Mouse (Mus musculus): ENCODE results near the gene Ldhc. TPM values are rescaled to one million over a fixed set of nuclear protein-coding genes. Genes with fewer than 3 reads are reported as not detected.

Gene Ldhc
- polyA plus RNA-seq, 1 experiment from 2014 or later: not detected

- Histone ChIP-seq H3K9ac (ENCODE audit: low read length) (peak overlapping the region; percentile 98), H3K36me3 (ENCODE audit: control insufficient read depth, insufficient read depth, low read length) (peaks cover 40% of the 10 kb centered on the region), H3K4me1 (replicated peaks; ENCODE audit: control insufficient read depth, insufficient read depth, low read length) (peaks cover 5% of the 10 kb centered on the region), H3K4me3 (ENCODE audit: low read depth, low read length) (peak overlapping the region; percentile 96), H3K27me3 (replicated peaks; ENCODE audit: control insufficient read depth, insufficient read depth, low read length) (no peaks in the 10 kb centered on the region), H3K9me3 (ENCODE audit: control insufficient read depth, low read length) (no peaks in the 10 kb centered on the region), H3K4me2 (ENCODE audit: low read length) (peak overlapping the region; percentile 91), H3K27ac (ENCODE audit: low read depth) (peak overlapping the region; percentile 97)
- WGBS: 2% methylated on average over 28 of the region's 28 CpGs
- ATAC-seq (replicated peaks; ENCODE audit: low FRiP score, low TSS enrichment, low read depth): peak; percentile 7
- peak; percentile 84 for DNase-seq (ENCODE audit: low spot score)
These were observed 14.3 kb upstream of the Ldhc start for GRCm38 (mm10) chr7:46846486-46847244.

GRCm38 (mm10) chr7:46849287-46849686 is 11.7 kb upstream of the Ldhc start:
- H3K36me3 ChIP-seq (ENCODE audit: control insufficient read depth, insufficient read depth, low read length): peaks cover 66% of the 10 kb centered on the region
- 80% methylated on average over 5 of the region's 5 CpGs for WGBS

DNA sequence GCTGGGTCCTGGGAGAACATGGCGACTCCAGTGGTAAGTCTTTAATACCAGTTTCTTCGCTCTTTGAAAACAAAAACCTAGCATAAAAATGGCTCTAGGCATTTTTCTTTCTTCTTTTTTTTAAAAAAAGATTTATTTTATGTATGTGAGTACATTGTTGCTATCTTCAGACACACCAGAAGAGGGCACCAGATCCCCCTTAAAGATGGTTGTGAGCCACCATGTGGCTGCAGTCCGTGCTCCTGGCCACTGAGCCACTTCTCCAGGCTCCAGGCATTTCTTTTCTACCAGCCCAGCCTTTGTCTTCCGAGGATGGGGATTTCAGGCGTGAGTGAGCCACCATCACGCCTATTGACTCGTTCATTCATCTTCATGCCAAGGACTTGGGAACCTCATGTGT is 10.0 kb upstream of the Ldhc start:
- Histone ChIP-seq H3K36me3 (ENCODE audit: control insufficient read depth, insufficient read depth, low read length) (peaks cover 83% of the 10 kb centered on the region), H3K4me2 (ENCODE audit: low read length) (no peak overlapping the region), H3K4me3 (ENCODE audit: low read depth, low read length) (no peak overlapping the region), H3K9me3 (ENCODE audit: control insufficient read depth, low read length) (no peaks in the 10 kb centered on the region), H3K9ac (ENCODE audit: low read length) (no peak overlapping the region), H3K27me3 (replicated peaks; ENCODE audit: control insufficient read depth, insufficient read depth, low read length) (no peaks in the 10 kb centered on the region), H3K27ac (ENCODE audit: low read depth) (no peak overlapping the region), H3K4me1 (replicated peaks; ENCODE audit: control insufficient read depth, insufficient read depth, low read length) (peaks cover 5% of the 10 kb centered on the region)
- WGBS: 87% methylated on average over 7 of the region's 7 CpGs
- no peak for DNase-seq (ENCODE audit: low spot score)
- no peak for ATAC-seq (replicated peaks; ENCODE audit: low FRiP score, low TSS enrichment, low read depth)

More at GRCm38 (mm10) chr7:46849287-46849686, 11.7 kb upstream of the Ldhc start:
- Histone ChIP-seq H3K4me3 (ENCODE audit: low read depth, low read length) (no peak overlapping the region), H3K9ac (ENCODE audit: low read length) (no peak overlapping the region), H3K4me2 (ENCODE audit: low read length) (no peak overlapping the region), H3K9me3 (ENCODE audit: control insufficient read depth, low read length) (no peaks in the 10 kb centered on the region), H3K27ac (ENCODE audit: low read depth) (no peak overlapping the region), H3K4me1 (replicated peaks; ENCODE audit: control insufficient read depth, insufficient read depth, low read length) (peaks cover 5% of the 10 kb centered on the region), H3K27me3 (replicated peaks; ENCODE audit: control insufficient read depth, insufficient read depth, low read length) (no peaks in the 10 kb centered on the region)
- DNase-seq (ENCODE audit: low spot score): no peak
- ATAC-seq (replicated peaks; ENCODE audit: low FRiP score, low TSS enrichment, low read depth): no peak

- H3K27me3 ChIP-seq (replicated peaks; ENCODE audit: control insufficient read depth, insufficient read depth, low read length): no peaks in the 10 kb centered on the region
- no peak overlapping the region for H3K27ac ChIP-seq (ENCODE audit: low read depth)
- no peaks in the 10 kb centered on the region for H3K4me1 ChIP-seq (replicated peaks; ENCODE audit: control insufficient read depth, insufficient read depth, low read length)
- no peak overlapping the region for H3K9ac ChIP-seq (ENCODE audit: low read length)
- no peak for DNase-seq (ENCODE audit: low spot score)
- H3K9me3 ChIP-seq (ENCODE audit: control insufficient read depth, low read length): no peaks in the 10 kb centered on the region
- no peak overlapping the region for H3K4me2 ChIP-seq (ENCODE audit: low read length)
- 79% methylated on average over 1 of the region's 1 CpGs for WGBS
- H3K36me3 ChIP-seq (ENCODE audit: control insufficient read depth, insufficient read depth, low read length): peaks cover 83% of the 10 kb centered on the region
- ATAC-seq (replicated peaks; ENCODE audit: low FRiP score, low TSS enrichment, low read depth): no peak
- no peak overlapping the region for H3K4me3 ChIP-seq (ENCODE audit: low read depth, low read length)
These were observed 8.3 kb upstream of the Ldhc start for GRCm38 (mm10) chr7:46852666-46853065.

DNA sequence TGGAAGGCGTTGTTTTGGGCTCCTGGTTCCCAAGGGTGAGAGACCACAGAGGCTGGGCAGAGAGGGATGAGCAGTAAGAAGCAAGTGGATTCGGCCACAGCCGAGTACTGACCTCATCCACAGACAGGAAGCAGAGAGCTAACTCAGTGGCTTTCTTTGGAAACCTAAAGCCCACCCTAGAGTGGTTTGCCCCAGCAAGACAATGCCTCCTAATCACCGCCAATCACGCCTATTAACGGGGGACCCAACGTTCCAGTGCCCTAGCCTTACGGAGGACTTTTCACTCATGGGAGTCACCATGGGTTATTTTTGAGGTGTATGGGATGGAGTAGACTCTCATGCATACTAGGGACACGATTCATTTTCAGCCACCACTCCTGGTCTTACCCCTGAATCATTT is 7.6 kb upstream of the Ldhc start:
- H3K36me3 ChIP-seq (ENCODE audit: control insufficient read depth, insufficient read depth, low read length): peaks cover 76% of the 10 kb centered on the region
- H3K4me3 ChIP-seq (ENCODE audit: low read depth, low read length): no peak overlapping the region
- H3K9me3 ChIP-seq (ENCODE audit: control insufficient read depth, low read length): no peaks in the 10 kb centered on the region
- DNase-seq (ENCODE audit: low spot score): no peak
- no peak overlapping the region for H3K27ac ChIP-seq (ENCODE audit: low read depth)
- no peak overlapping the region for H3K9ac ChIP-seq (ENCODE audit: low read length)
- ATAC-seq (replicated peaks; ENCODE audit: low FRiP score, low TSS enrichment, low read depth): no peak
- H3K27me3 ChIP-seq (replicated peaks; ENCODE audit: control insufficient read depth, insufficient read depth, low read length): no peaks in the 10 kb centered on the region
- H3K4me1 ChIP-seq (replicated peaks; ENCODE audit: control insufficient read depth, insufficient read depth, low read length): no peaks in the 10 kb centered on the region
- H3K4me2 ChIP-seq (ENCODE audit: low read length): no peak overlapping the region
- WGBS: 90% methylated on average over 9 of the region's 9 CpGs

DNA sequence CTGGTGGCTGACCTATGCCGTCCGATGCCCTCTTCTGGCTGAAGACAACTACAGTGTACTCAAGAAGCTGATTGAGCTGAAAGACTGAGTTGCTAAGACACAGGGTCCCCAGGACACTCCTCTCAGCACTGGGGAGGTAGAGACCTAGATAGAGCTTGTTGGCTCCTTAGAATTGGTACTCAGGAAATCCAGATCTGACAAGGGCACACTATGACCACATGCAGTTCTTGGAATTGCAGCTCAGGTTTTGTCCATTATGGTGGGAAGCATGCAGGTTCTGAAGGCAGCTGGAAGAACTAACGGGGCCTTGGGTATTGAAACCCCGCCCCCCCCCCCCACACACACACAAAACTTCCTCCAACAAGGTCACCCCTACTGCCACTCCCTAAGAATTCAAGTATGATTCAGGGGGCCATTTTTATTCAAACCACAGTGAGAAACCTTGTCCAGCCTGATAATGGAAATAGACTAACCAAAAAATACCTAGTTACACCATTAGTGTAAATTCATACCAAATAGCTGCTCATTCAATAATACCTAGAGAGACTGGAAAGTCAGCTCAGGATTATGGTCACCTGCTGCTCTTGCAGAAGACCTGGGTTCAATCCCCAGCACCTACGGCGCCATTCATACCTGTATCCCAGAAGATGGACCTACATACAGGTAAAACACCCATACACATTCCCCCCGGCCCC is 5.0 kb upstream of the Ldhc start:
- WGBS: 82% methylated on average over 7 of the region's 7 CpGs
- H3K4me3 ChIP-seq (ENCODE audit: low read depth, low read length): no peak overlapping the region
- ATAC-seq (replicated peaks; ENCODE audit: low FRiP score, low TSS enrichment, low read depth): 0 out of 2 replicates have a peak, but pooled peaks have one; percentile 24
- H3K27me3 ChIP-seq (replicated peaks; ENCODE audit: control insufficient read depth, insufficient read depth, low read length): no peaks in the 10 kb centered on the region
- H3K4me2 ChIP-seq (ENCODE audit: low read length): no peak overlapping the region
- no peak overlapping the region for H3K9ac ChIP-seq (ENCODE audit: low read length)
- DNase-seq (ENCODE audit: low spot score): no peak
- H3K27ac ChIP-seq (ENCODE audit: low read depth): no peak overlapping the region
- H3K9me3 ChIP-seq (ENCODE audit: control insufficient read depth, low read length): no peaks in the 10 kb centered on the region
- peaks cover 50% of the 10 kb centered on the region for H3K36me3 ChIP-seq (ENCODE audit: control insufficient read depth, insufficient read depth, low read length)
- H3K4me1 ChIP-seq (replicated peaks; ENCODE audit: control insufficient read depth, insufficient read depth, low read length): no peaks in the 10 kb centered on the region

DNA sequence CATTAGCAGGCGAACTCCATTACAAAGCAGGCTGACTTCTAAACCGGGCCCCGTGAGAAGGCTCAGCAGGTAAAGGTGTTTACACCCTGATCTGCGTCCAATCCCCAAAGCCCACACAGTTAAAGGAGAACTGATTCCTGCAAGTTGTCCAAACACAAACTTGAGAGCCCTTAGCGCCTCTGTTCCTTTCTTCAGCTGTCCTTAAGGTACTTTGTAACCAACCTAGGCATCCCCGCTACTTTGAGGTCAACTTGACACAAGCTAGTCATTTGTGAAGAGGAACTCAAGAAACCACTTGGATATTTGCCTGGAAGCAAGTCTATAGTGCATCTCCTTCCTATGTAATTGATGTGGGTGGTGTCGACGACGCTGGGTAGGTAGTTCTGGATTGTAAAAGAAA is 3.6 kb upstream of the Ldhc start:
- no peak overlapping the region for H3K27ac ChIP-seq (ENCODE audit: low read depth)
- H3K4me1 ChIP-seq (replicated peaks; ENCODE audit: control insufficient read depth, insufficient read depth, low read length): no peaks in the 10 kb centered on the region
- no peak for ATAC-seq (replicated peaks; ENCODE audit: low FRiP score, low TSS enrichment, low read depth)
- peaks cover 36% of the 10 kb centered on the region for H3K36me3 ChIP-seq (ENCODE audit: control insufficient read depth, insufficient read depth, low read length)
- no peak overlapping the region for H3K4me2 ChIP-seq (ENCODE audit: low read length)
- 73% methylated on average over 9 of the region's 9 CpGs for WGBS
- H3K27me3 ChIP-seq (replicated peaks; ENCODE audit: control insufficient read depth, insufficient read depth, low read length): no peaks in the 10 kb centered on the region
- no peaks in the 10 kb centered on the region for H3K9me3 ChIP-seq (ENCODE audit: control insufficient read depth, low read length)
- no peak for DNase-seq (ENCODE audit: low spot score)
- H3K9ac ChIP-seq (ENCODE audit: low read length): no peak overlapping the region
- no peak overlapping the region for H3K4me3 ChIP-seq (ENCODE audit: low read depth, low read length)

- H3K9me3 ChIP-seq (ENCODE audit: control insufficient read depth, low read length): no peaks in the 10 kb centered on the region
- H3K36me3 ChIP-seq (ENCODE audit: control insufficient read depth, insufficient read depth, low read length): peaks cover 20% of the 10 kb centered on the region
- no peaks in the 10 kb centered on the region for H3K4me1 ChIP-seq (replicated peaks; ENCODE audit: control insufficient read depth, insufficient read depth, low read length)
- no peak overlapping the region for H3K4me3 ChIP-seq (ENCODE audit: low read depth, low read length)
- H3K9ac ChIP-seq (ENCODE audit: low read length): no peak overlapping the region
- no peak overlapping the region for H3K27ac ChIP-seq (ENCODE audit: low read depth)
- no peaks in the 10 kb centered on the region for H3K27me3 ChIP-seq (replicated peaks; ENCODE audit: control insufficient read depth, insufficient read depth, low read length)
- no peak overlapping the region for H3K4me2 ChIP-seq (ENCODE audit: low read length)
- ATAC-seq (replicated peaks; ENCODE audit: low FRiP score, low TSS enrichment, low read depth) (no peak), DNase-seq (ENCODE audit: low spot score) (no peak)
- WGBS: 54% methylated on average over 6 of the region's 6 CpGs
These were observed 2.0 kb upstream of the Ldhc start for GRCm38 (mm10) chr7:46859031-46859430.
